Mouse (Mus musculus) 416B (cell line): ENCODE measurements at regions not wholly inside any gene's neighbourhood (a gene's known extent, or its start where the extent isn't known, plus 50 kb on each side); places are given as distances from the start of the nearest gene placed in this dataset.

ENCODE experiments used
- DNase-seq: peaks from one replicate; pipeline ENCODE4 v3.0.0; 2011; ENCODE audit warnings: low read depth

DNA sequence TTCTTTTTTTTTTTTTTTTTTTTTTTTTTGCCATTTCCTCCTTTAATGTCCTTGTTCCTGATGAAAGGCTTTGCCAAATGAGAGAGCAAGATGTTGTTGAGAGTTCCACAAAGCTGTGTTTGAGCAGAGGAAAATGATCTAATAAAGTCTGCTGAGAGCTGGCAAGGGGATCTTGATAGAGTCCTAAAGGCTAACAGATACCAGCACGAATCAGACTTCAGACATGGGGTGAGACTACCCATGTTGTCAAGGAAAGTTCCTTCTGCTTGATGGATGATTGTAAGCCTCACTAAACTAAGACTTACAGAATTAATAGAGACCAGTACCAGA, 665.2 kb upstream of the Fam92a start:
- DNase-seq, result no peak

GRCm38 (mm10) chr4:12836326-12837096, 664.7 kb upstream of the Fam92a start:
- no peak for DNase-seq

- DNase-seq, result no peak
These were observed 654.6 kb upstream of the Fam92a start for GRCm38 (mm10) chr4:12826419-12826818.

- no peak for DNase-seq
These were observed 642.4 kb upstream of the Fam92a start for GRCm38 (mm10) chr4:12814251-12814650.

- DNase-seq, result no peak
These were observed 629.4 kb upstream of the Fam92a start for GRCm38 (mm10) chr4:12801186-12801585.

DNA sequence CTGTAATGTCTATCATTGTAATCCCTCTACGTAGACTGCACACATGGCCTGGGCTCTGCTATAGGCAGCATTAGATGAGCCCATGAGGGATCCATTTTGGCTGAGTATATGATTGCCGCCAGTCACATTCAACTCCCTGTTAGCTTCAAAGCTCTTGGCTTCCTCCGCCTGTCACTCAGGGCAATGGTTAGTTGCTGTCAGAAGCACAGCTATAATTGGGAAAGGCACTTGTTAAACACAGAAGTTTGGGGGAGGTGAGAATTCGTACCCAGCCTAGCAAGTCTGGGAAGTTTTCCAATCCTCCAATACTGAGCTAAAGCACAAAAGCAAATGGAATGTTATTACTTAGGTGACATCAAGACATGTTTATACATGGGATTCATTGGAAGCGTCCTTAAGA, 627.7 kb upstream of the Fam92a start:
- no peak for DNase-seq

- no peak for DNase-seq
These were observed 621.1 kb upstream of the Fam92a start for GRCm38 (mm10) chr4:12792764-12793422.

DNA sequence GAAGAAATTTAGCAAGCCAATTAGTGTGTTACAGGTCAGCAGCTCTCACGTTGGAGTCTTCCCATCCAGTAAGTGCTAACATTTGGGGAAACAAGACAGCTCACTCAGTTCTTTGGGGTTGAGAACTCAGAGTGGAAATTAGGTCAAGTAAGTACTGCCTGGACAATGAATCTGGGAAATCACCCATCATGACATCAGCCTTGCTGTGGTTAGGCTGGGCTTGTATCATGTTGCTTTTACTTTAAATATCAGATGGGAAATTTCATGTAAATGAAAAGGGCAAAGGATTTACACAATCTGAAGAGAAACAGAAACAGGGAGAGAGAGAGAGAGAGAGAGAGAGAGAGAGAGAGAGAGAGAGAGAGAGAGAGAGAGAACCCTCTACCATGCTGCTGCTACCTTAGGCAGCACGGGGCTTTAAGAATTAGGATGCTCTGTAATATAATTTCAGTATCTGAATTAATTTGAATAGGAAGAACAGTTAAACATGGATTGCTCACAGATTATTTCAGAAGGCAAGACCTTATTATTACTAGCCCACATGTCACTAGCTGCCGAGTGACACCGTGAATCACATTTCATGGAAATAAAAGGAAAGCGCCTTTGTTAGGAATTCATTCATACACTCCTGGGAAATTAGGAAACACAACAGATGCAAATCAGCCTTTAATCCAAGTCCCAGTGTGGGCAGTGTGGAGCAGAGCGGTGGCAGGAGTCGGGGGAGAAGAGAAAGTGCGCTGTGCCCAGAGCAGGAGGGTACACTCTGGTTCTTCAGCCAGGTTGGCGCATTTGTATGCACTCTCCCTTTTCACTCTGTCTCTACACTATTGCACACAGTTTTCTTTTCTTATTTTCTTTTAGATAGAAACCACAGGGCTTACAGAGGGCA, 620.2 kb upstream of the Fam92a start:
- DNase-seq, result no peak

GRCm38 (mm10) chr4:12785840-12786239, 614.0 kb upstream of the Fam92a start:
- DNase-seq, result no peak

GRCm38 (mm10) chr4:12784479-12784878, 612.7 kb upstream of the Fam92a start:
- DNase-seq, result no peak

- DNase-seq, result no peak
These were observed 612.3 kb upstream of the Fam92a start for GRCm38 (mm10) chr4:12784068-12784467.

- no peak for DNase-seq
These were observed 610.4 kb upstream of the Fam92a start for GRCm38 (mm10) chr4:12781969-12782904.

GRCm38 (mm10) chr4:12780254-12780653, 608.4 kb upstream of the Fam92a start:
- no peak for DNase-seq

DNA sequence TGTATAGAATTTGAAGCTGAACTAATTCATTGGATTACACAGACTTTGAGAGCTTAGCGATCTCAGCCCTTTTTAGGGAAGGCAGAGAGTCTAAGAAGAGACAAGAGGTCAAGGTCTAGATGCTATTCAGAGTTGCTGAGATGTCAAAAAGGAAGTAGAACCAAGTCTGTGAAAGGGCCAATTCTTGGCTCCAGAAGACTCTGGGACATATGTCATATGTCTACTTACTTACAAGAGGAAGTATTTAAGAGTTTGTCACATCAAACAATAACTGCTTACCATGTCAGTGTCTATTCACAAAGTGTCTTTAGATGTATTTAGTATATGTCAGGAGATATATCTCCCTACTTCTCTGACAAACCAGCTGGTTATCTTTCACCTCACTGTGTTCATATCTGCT, 607.4 kb upstream of the Fam92a start:
- DNase-seq, result no peak

- DNase-seq, result no peak
These were observed 606.3 kb upstream of the Fam92a start for GRCm38 (mm10) chr4:12778163-12778562.

GRCm38 (mm10) chr4:12776217-12776578, 604.4 kb upstream of the Fam92a start:
- no peak for DNase-seq

- no peak for DNase-seq
These were observed 603.9 kb upstream of the Fam92a start for GRCm38 (mm10) chr4:12775524-12776216.

- DNase-seq, result no peak
These were observed 603.3 kb upstream of the Fam92a start for GRCm38 (mm10) chr4:12775090-12775489.

DNA sequence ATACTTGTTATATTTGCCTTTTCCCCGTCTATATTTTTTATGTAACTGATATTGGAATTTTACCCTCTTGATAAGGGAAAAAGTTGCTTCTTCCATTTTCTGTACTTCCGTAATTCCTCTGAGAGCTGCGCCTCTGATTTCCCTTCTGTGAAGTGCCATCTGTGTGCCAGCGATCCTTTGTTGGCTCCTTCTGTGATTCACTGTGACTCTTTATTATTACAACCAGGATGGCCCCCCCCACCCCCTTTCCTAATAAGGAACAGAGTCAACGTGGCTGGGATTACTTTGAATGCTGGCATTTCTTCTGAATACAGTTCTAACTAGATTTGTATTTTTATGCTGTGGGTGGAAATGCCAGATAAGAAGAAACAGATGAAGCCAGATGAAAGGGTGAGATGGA, 602.9 kb upstream of the Fam92a start:
- DNase-seq, result no peak

DNA sequence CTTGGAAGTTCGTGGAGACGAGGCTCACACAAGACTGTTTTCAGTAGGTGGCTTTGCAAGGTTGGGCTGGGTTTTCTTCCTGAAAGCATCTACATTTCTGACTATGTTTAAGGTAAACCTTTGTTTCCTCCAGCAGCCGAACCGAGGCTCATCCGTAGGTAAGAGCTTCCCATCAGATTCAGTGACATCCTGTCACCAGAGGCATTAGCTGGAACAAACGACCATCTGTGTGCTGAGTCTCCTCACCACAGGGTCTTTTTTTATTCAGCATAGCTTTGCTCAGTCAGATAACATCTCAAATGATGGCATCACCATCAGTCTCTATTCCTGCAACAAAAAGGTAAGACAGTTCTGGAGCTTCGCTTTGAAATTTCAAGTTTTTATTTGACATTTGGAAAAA, 601.4 kb upstream of the Fam92a start:
- no peak for DNase-seq

DNA sequence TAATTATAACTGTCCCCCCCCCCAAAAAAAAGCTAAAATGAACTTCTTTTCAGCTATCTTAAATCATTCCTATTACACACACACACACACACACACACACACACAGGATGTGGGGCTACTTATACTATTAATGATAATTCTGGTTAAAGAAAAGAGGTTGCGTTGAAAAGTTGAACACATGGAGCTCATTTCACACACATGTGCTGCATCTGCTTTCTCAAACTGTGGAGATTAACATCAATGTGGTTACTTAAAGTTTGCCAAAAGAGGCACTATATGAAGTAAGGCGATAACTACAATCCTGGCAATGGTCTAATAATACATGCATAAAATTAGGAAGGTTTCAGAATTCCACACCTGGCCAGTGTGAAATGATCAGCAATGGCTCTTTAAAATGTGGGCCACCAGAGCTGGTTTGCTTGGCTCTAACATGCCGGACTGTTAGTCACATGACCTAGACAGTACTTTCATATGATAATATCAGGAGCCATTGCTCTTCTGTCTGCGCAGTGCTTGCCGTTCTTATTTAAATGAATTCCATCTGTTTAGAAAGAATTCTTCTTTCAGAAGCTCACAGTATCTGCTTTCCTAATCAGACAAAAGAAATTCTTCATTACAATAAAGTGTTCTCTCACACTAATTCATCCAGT, 598.4 kb upstream of the Fam92a start:
- no peak for DNase-seq
